16 mouse cellular contexts compared by ENCODE assay signal in genomic region chr16:76764994-76765393, GRCm38 (mm10).
DNase-seq lines count a peak whose midpoint lies in the region; ATAC-seq lines count a peak whose summit lies in the region.
"Had no signal": no experiment of that assay in that cellular context is flagged by ENCODE, and none has a peak within 500 bp of the region (broad histone marks: within the 10 kb centered on the region; RNA-seq: fewer than 3 reads in every experiment).

No protein-coding gene starts in this region.

- no peaks in the 10 kb centered on the region for H3K36me3 ChIP-seq in kidney, embryonic 16.5 days (ENCODE audit: insufficient read depth, low read length)
- H3K36me3 ChIP-seq: embryonic facial prominence, embryonic 15.5 days; forebrain, embryonic 12.5 days; liver, embryonic 15.5 days had no signal

- WGBS in kidney, embryonic 16.5 days, result 13% methylated on average over 5 of the region's 5 CpGs

- no peaks in the 10 kb centered on the region for H3K9me3 ChIP-seq in kidney, embryonic 16.5 days (ENCODE audit: low read length)
- H3K9me3 ChIP-seq: embryonic facial prominence, embryonic 15.5 days; forebrain, embryonic 12.5 days; liver, embryonic 15.5 days had no signal

- no peak overlapping the region for H3K27ac ChIP-seq in kidney, embryonic 16.5 days (ENCODE audit: low read length)
- H3K27ac ChIP-seq: embryonic facial prominence, embryonic 15.5 days; forebrain, embryonic 12.5 days; liver, embryonic 15.5 days had no signal

- H3K4me3 ChIP-seq in kidney, embryonic 16.5 days (ENCODE audit: low read length), result peak overlapping the region; percentile 4; the same call in 1 of the 2 replicates
- H3K4me3 ChIP-seq: embryonic facial prominence, embryonic 15.5 days; forebrain, embryonic 12.5 days; liver, embryonic 15.5 days had no signal

- H3K4me2 ChIP-seq in kidney, embryonic 16.5 days (replicated peaks; ENCODE audit: low read depth, low read length), result peak overlapping the region; percentile 27
- H3K4me2 ChIP-seq: embryonic facial prominence, embryonic 15.5 days; forebrain, embryonic 12.5 days; liver, embryonic 15.5 days had no signal

- DNase-seq in embryo, embryonic 10 days (ENCODE audit: low spot score), result peak; percentile 12
- no peak for DNase-seq in embryo, embryonic 9.5 days (ENCODE audit: extremely low spot score)
- DNase-seq in kidney, postnatal 25 days, result no peak
- peak; percentile 25 for DNase-seq in thymus, postnatal 14 days
- no peak for DNase-seq in thymus, postnatal 0 days (ENCODE audit: low spot score)
- DNase-seq in naive thymus-derived CD4-positive, alpha-beta T cell, adult 2 months (ENCODE audit: low read depth), result peak; percentile 8
- no peak for DNase-seq in cerebellum, postnatal 4 days (ENCODE audit: low spot score in 2 of 2)
- DNase-seq: adrenal gland, postnatal 10 days; cerebellum, adult 9-10 months; heart, adult 18-20 months; layer of hippocampus, adult 9-11 months; right cerebral cortex, postnatal 4 days had no signal

- peak; percentile 75 for ATAC-seq in kidney, embryonic 16.5 days (ENCODE audit: low FRiP score, low TSS enrichment)

- no peaks in the 10 kb centered on the region for H3K27me3 ChIP-seq in kidney, embryonic 16.5 days (ENCODE audit: insufficient read depth, low read length)
- H3K27me3 ChIP-seq: embryonic facial prominence, embryonic 15.5 days; forebrain, embryonic 12.5 days; liver, embryonic 15.5 days had no signal

- peaks cover 12% of the 10 kb centered on the region for H3K4me1 ChIP-seq in kidney, embryonic 16.5 days (ENCODE audit: insufficient read depth, low read length)
- H3K4me1 ChIP-seq: embryonic facial prominence, embryonic 15.5 days; forebrain, embryonic 12.5 days; liver, embryonic 15.5 days had no signal

- 0 out of 2 replicates have a peak overlapping the region, but pooled peaks have one; percentile 6 for H3K9ac ChIP-seq in kidney, embryonic 16.5 days (replicated peaks; ENCODE audit: low read length)
- H3K9ac ChIP-seq: embryonic facial prominence, embryonic 15.5 days; forebrain, embryonic 12.5 days; liver, embryonic 15.5 days had no signal

Comparison
In these comparisons a context has a peak if more than half of its experiments do, and no peak if none do; other contexts are left out.
1. DNase-seq: peak in embryo, embryonic 10 days (single experiment), thymus, postnatal 14 days (single experiment) and naive thymus-derived CD4-positive, alpha-beta T cell, adult 2 months (single experiment); none in embryo, embryonic 9.5 days (single experiment), kidney, postnatal 25 days (0 of 2), thymus, postnatal 0 days (single experiment) and cerebellum, postnatal 4 days (0 of 2).